Mouse (Mus musculus): ENCODE results near the gene Kcnma1. TPM values are rescaled to one million over a fixed set of nuclear protein-coding genes. Genes with fewer than 3 reads are reported as not detected.

Gene Kcnma1
- total RNA-seq, 1 experiment, result 0.49 TPM

DNA sequence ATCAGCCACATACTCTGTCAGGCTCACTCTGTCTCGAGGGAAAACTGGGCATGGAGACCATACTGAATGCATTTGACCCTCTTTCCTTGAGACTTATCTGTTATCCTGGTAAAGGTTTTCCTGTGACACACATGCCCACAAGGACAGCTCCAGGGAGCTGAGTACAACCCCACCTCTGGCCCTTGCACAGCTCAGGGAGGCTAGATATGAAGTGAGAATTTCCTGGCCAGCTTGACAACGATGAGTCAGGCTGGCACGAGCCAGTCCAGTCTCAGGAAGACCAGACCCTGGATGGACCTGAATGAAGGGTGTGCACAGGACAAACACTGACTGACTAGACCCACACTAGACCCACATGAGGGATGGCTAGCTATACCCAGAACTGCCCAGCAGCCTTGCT lies 222.2 kb downstream of the Kcnma1 start:
- H3K36me3 ChIP-seq (ENCODE audit: control insufficient read depth, insufficient read depth, low read length, poor library complexity, severe bottlenecking), result no peaks in the 10 kb centered on the region
- in situ Hi-C loops (cut with MboI; ENCODE audit: low sequenced_read_pairs in 2 of 2, unreplicated experiment in 2 of 2), result loop anchor here in 1 of 2 experiments (25.0 kb wide), 1 partner anchor 495 kb away; the partner anchor contains the start of gene E330034G19Rik
- no peaks in the 10 kb centered on the region for H3K9me3 ChIP-seq (ENCODE audit: control insufficient read depth, insufficient read depth, low read depth, low read length)
- TF ChIP-seq CHD2 (IDR thresholded peaks at IDR 0.05; ENCODE audit: low read depth, low read length) (no peak), ZNF384 (IDR thresholded peaks at IDR 0.05; ENCODE audit: low read depth, low read length) (no peak), ZC3H11A (IDR thresholded peaks at IDR 0.05; ENCODE audit: borderline replicate concordance, low read depth, low read length) (no peak), MAFK (IDR thresholded peaks at IDR 0.05; ENCODE audit: insufficient read depth, low read depth, low read length) (no peak), HCFC1 (IDR thresholded peaks at IDR 0.05; ENCODE audit: borderline replicate concordance, insufficient read depth, low read length) (no peak)
- DNase-seq (ENCODE audit: low read depth, low spot score), result no peak
- no peak overlapping the region for H3K4me3 ChIP-seq (ENCODE audit: insufficient read depth in 1 of 2, low read depth in 1 of 2, low read length in 2 of 2, poor library complexity in 1 of 2, severe bottlenecking in 1 of 2)
- H3K27ac ChIP-seq (ENCODE audit: insufficient read depth, low read depth, low read length, poor library complexity, severe bottlenecking), result no peak overlapping the region
- no peak overlapping the region for H3K9ac ChIP-seq (ENCODE audit: insufficient read depth, low read depth, low read length, poor library complexity, severe bottlenecking)
- no peaks in the 10 kb centered on the region for H3K4me1 ChIP-seq (ENCODE audit: control insufficient read depth in 2 of 2, insufficient read depth in 2 of 2, low read length in 2 of 2, poor library complexity in 1 of 2)

GRCm38 (mm10) chr14:23791261-23791691 lies 223.0 kb downstream of the Kcnma1 start:
- TF ChIP-seq HCFC1 (IDR thresholded peaks at IDR 0.05; ENCODE audit: borderline replicate concordance, insufficient read depth, low read length) (no peak), ZNF384 (IDR thresholded peaks at IDR 0.05; ENCODE audit: low read depth, low read length) (no peak), CHD2 (IDR thresholded peaks at IDR 0.05; ENCODE audit: low read depth, low read length) (no peak), ZC3H11A (IDR thresholded peaks at IDR 0.05; ENCODE audit: borderline replicate concordance, low read depth, low read length) (no peak), MAFK (IDR thresholded peaks at IDR 0.05; ENCODE audit: insufficient read depth, low read depth, low read length) (no peak)
- Histone ChIP-seq H3K9me3 (ENCODE audit: control insufficient read depth, insufficient read depth, low read depth, low read length) (no peaks in the 10 kb centered on the region), H3K27ac (ENCODE audit: insufficient read depth, low read depth, low read length, poor library complexity, severe bottlenecking) (no peak overlapping the region), H3K9ac (ENCODE audit: insufficient read depth, low read depth, low read length, poor library complexity, severe bottlenecking) (no peak overlapping the region), H3K4me1 (ENCODE audit: control insufficient read depth in 2 of 2, insufficient read depth in 2 of 2, low read length in 2 of 2, poor library complexity in 1 of 2) (no peaks in the 10 kb centered on the region), H3K4me3 (ENCODE audit: insufficient read depth in 1 of 2, low read depth in 1 of 2, low read length in 2 of 2, poor library complexity in 1 of 2, severe bottlenecking in 1 of 2) (no peak overlapping the region), H3K36me3 (ENCODE audit: control insufficient read depth, insufficient read depth, low read length, poor library complexity, severe bottlenecking) (no peaks in the 10 kb centered on the region)
- peak; percentile 50 for DNase-seq (ENCODE audit: low read depth, low spot score)
- in situ Hi-C loops (cut with MboI; ENCODE audit: low sequenced_read_pairs in 2 of 2, unreplicated experiment in 2 of 2), result loop anchor here in 1 of 2 experiments (25.0 kb wide), 1 partner anchor 496 kb away; the partner anchor contains the start of gene E330034G19Rik

GRCm38 (mm10) chr14:23786687-23787073 lies 227.6 kb downstream of the Kcnma1 start:
- Histone ChIP-seq H3K4me3 (ENCODE audit: insufficient read depth in 1 of 2, low read depth in 1 of 2, low read length in 2 of 2, poor library complexity in 1 of 2, severe bottlenecking in 1 of 2) (no peak overlapping the region), H3K9me3 (ENCODE audit: control insufficient read depth, insufficient read depth, low read depth, low read length) (no peaks in the 10 kb centered on the region), H3K27ac (ENCODE audit: insufficient read depth, low read depth, low read length, poor library complexity, severe bottlenecking) (no peak overlapping the region), H3K4me1 (ENCODE audit: control insufficient read depth in 2 of 2, insufficient read depth in 2 of 2, low read length in 2 of 2, poor library complexity in 1 of 2) (no peaks in the 10 kb centered on the region), H3K36me3 (ENCODE audit: control insufficient read depth, insufficient read depth, low read length, poor library complexity, severe bottlenecking) (no peaks in the 10 kb centered on the region), H3K9ac (ENCODE audit: insufficient read depth, low read depth, low read length, poor library complexity, severe bottlenecking) (no peak overlapping the region)
- no peak for DNase-seq (ENCODE audit: low read depth, low spot score)
- in situ Hi-C loops (cut with MboI; ENCODE audit: low sequenced_read_pairs in 2 of 2, unreplicated experiment in 2 of 2), result loop anchor here in 1 of 2 experiments (25.0 kb wide), 1 partner anchor 501 kb away; the partner anchor contains the start of gene E330034G19Rik
- TF ChIP-seq CHD2 (IDR thresholded peaks at IDR 0.05; ENCODE audit: low read depth, low read length) (no peak), HCFC1 (IDR thresholded peaks at IDR 0.05; ENCODE audit: borderline replicate concordance, insufficient read depth, low read length) (no peak), MAFK (IDR thresholded peaks at IDR 0.05; ENCODE audit: insufficient read depth, low read depth, low read length) (no peak), ZNF384 (IDR thresholded peaks at IDR 0.05; ENCODE audit: low read depth, low read length) (no peak)

- TF ChIP-seq MAFK (IDR thresholded peaks at IDR 0.05; ENCODE audit: insufficient read depth, low read depth, low read length), result no peak
- TF ChIP-seq ZNF384 (IDR thresholded peaks at IDR 0.05; ENCODE audit: low read depth, low read length), result no peak
- TF ChIP-seq CHD2 (IDR thresholded peaks at IDR 0.05; ENCODE audit: low read depth, low read length), result no peak
- TF ChIP-seq ZC3H11A (IDR thresholded peaks at IDR 0.05; ENCODE audit: borderline replicate concordance, low read depth, low read length), result no peak
- TF ChIP-seq HCFC1 (IDR thresholded peaks at IDR 0.05; ENCODE audit: borderline replicate concordance, insufficient read depth, low read length), result no peak
- H3K4me3 ChIP-seq (ENCODE audit: insufficient read depth in 1 of 2, low read depth in 1 of 2, low read length in 2 of 2, poor library complexity in 1 of 2, severe bottlenecking in 1 of 2), result no peak overlapping the region
- no peak for DNase-seq (ENCODE audit: low read depth, low spot score)
These were observed 228.2 kb downstream of the Kcnma1 start for GRCm38 (mm10) chr14:23785921-23786686.

More at GRCm38 (mm10) chr14:23785921-23786686, 228.2 kb downstream of the Kcnma1 start:
- Histone ChIP-seq H3K27ac (ENCODE audit: insufficient read depth, low read depth, low read length, poor library complexity, severe bottlenecking) (no peak overlapping the region), H3K9ac (ENCODE audit: insufficient read depth, low read depth, low read length, poor library complexity, severe bottlenecking) (no peak overlapping the region), H3K9me3 (ENCODE audit: control insufficient read depth, insufficient read depth, low read depth, low read length) (no peaks in the 10 kb centered on the region), H3K4me1 (ENCODE audit: control insufficient read depth in 2 of 2, insufficient read depth in 2 of 2, low read length in 2 of 2, poor library complexity in 1 of 2) (no peaks in the 10 kb centered on the region), H3K36me3 (ENCODE audit: control insufficient read depth, insufficient read depth, low read length, poor library complexity, severe bottlenecking) (no peaks in the 10 kb centered on the region)
- in situ Hi-C loops (cut with MboI; ENCODE audit: low sequenced_read_pairs in 2 of 2, unreplicated experiment in 2 of 2), result loop anchor here in 1 of 2 experiments (25.0 kb wide), 1 partner anchor 501 kb away; the partner anchor contains the start of gene E330034G19Rik

Data from ES-E14 (cell line).